Mouse (Mus musculus) cerebellum, adult 2 months (tissue): ENCODE measurements at regions not wholly inside any gene's neighbourhood (a gene's known extent, or its start where the extent isn't known, plus 50 kb on each side); places are given as distances from the start of the nearest gene placed in this dataset.

Source experiments
- DNase-seq, 2 experiments: peaks; one replicate each; pipeline ENCODE4 v3.0.0; 2021
- H3K27ac ChIP-seq: fragments of 200-500 bp; 2 replicates; pipeline ENCODE4 v1.5.1; 2012; ENCODE audit warnings: low read length, control low read depth, inconsistent platforms; ENCODE audit not compliant: insufficient read depth
- H3K27me3 ChIP-seq: fragments of 200-500 bp; 2 replicates; pipeline ENCODE4 v1.6.1; 2012; ENCODE audit warnings: inconsistent platforms, mild to moderate bottlenecking, low read length, moderate library complexity; ENCODE audit not compliant: control insufficient read depth, insufficient read depth
- H3K4me1 ChIP-seq: fragments of 200-500 bp; 2 replicates; pipeline ENCODE4 v1.6.1; 2011; ENCODE audit warnings: low read length; ENCODE audit not compliant: control insufficient read depth, insufficient read depth
- H3K4me3 ChIP-seq: fragments of 200-500 bp; replicated peaks from 2 replicates; pipeline ENCODE3; 2011; ENCODE audit warnings: mild to moderate bottlenecking, low read depth, low read length, control low read depth; ENCODE audit not compliant: insufficient read depth
- CTCF ChIP-seq: fragments of 200-500 bp; IDR thresholded peaks from 2 replicates; pipeline ENCODE4 v1.5.1; 2011; ENCODE audit warnings: low read depth, mild to moderate bottlenecking, control low read depth, low read length, moderate library complexity, borderline replicate concordance; ENCODE audit not compliant: insufficient read depth
- POLR2A ChIP-seq: fragments of 200-500 bp; IDR thresholded peaks from 2 replicates; pipeline ENCODE4 v1.6.1; 2011; ENCODE audit warnings: low read length, control low read depth, borderline replicate concordance; ENCODE audit not compliant: insufficient read depth
- WGBS: fragments of 180-500 bp; shearing (Covaris S2); methylation state at CpG from one replicate; pipeline ENCODE4 v1.1.7; 2018; 5-methylcytosine and 5-hydroxymethylcytosine counted together

DNA sequence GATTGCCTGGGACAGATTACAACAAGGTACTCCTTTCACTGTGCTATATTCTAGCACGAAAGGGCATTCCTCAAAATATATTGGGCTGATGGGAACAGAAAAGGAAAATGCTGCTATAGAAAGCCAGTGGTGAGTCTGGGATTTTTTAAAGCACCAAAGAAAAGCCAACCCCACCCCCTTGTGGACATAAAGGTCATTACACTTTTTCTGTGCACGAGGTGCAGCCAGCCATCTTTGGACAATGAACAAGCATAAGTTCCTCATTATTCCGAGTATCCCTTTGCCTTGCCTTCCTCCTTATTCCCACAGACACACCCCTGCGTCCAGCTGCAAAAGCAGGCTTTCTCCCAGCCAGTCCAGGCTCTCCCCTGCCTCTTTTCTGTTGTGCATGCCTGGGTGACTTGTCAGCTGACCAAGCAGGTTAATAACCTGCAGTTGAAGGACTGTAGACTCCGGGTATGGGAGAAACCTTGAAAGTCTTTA lies 67.7 kb upstream of the Fhl2 start:
- Histone ChIP-seq H3K4me1 (no peaks in the 10 kb centered on the region; the same call in 1 of the 2 replicates), H3K4me3 (no peak overlapping the region), H3K27me3 (no peaks in the 10 kb centered on the region), H3K27ac (no peak overlapping the region)
- WGBS = 14% methylated on average over 5 of the region's 5 CpGs
- DNase-seq = peak; percentile 54 to 56
- TF ChIP-seq CTCF = peak; percentile 65; the same call in 1 of the 2 replicates
- no peak for TF ChIP-seq POLR2A

- H3K27me3 ChIP-seq = no peaks in the 10 kb centered on the region
- H3K4me3 ChIP-seq = no peak overlapping the region
These were observed 69.1 kb upstream of the Fhl2 start for GRCm38 (mm10) chr1:43265699-43266455.

GRCm38 (mm10) chr1:43269685-43270084 lies 72.9 kb upstream of the Fhl2 start:
- Histone ChIP-seq H3K27ac (no peak overlapping the region), H3K4me3 (no peak overlapping the region), H3K27me3 (no peaks in the 10 kb centered on the region), H3K4me1 (no peaks in the 10 kb centered on the region)
- 45% methylated on average over 7 of the region's 7 CpGs for WGBS
- no peak for TF ChIP-seq POLR2A
- no peak for TF ChIP-seq CTCF
- DNase-seq = no peak

More at GRCm38 (mm10) chr1:43265699-43266455, 69.1 kb upstream of the Fhl2 start:
- no peak for TF ChIP-seq POLR2A
- TF ChIP-seq CTCF = no peak
- Histone ChIP-seq H3K4me1 (no peaks in the 10 kb centered on the region), H3K27ac (no peak overlapping the region)
- WGBS = 79% methylated on average over 5 of the region's 5 CpGs
- no peak for DNase-seq

DNA sequence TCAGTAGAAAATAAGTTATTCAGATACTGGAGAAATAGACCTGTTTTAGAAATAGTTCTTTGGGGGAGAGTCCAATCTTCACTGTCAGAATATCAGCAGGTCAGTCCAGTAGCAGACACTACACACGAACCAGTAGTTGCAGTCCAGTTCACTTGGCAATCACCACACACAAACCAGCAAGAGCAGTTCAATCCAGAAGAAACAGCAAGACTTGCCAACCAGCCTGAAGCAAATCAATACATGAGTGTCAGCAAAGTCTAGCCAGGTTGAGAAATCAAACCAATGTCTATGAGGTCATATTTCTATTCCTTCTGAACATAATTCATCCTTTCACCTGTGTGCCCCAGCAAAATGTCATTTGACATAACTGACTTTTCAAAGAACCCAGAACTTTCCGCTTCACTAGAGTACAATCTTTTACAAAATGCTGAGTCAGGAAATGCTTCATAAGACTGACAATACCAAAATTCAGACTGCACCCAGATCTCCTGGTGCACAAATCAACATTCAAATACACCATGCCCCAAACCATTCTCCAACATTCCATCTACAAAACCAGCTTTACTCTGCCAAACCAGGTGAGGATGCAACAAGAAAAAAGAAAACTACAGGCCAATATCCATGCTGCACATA lies 76.6 kb upstream of the Fhl2 start:
- 79% methylated on average over 2 of the region's 2 CpGs for WGBS
- H3K27me3 ChIP-seq = no peaks in the 10 kb centered on the region
- no peaks in the 10 kb centered on the region for H3K4me1 ChIP-seq
- H3K4me3 ChIP-seq = no peak overlapping the region
- no peak for DNase-seq
- TF ChIP-seq CTCF (no peak), POLR2A (no peak)
- H3K27ac ChIP-seq = no peak overlapping the region

DNA sequence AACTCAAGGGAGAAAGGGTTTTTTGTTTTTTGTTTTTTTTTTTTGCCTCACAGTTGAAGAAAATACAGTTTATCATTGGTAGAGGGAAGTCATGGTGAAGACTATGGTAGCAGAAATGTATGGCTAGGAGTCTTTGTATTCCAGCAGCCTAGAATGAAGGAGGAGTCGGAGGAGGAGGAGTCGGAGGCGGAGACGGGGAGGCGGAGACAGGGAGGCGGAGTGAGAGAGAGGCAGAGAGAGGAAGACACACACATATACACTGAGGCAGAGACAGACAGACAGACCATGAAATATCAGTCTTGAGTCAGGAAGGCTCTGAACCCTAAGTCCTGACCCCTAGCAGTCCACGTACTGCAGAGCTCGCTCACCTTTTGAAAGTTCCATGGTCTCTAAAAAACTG lies 95.0 kb upstream of the Fhl2 start:
- TF ChIP-seq POLR2A (no peak), CTCF (no peak)
- no peak for DNase-seq
- H3K4me1 ChIP-seq = no peaks in the 10 kb centered on the region
- H3K27me3 ChIP-seq = no peaks in the 10 kb centered on the region
- H3K27ac ChIP-seq = no peak overlapping the region
- no peak overlapping the region for H3K4me3 ChIP-seq
- 92% methylated on average over 8 of the region's 8 CpGs for WGBS

DNA sequence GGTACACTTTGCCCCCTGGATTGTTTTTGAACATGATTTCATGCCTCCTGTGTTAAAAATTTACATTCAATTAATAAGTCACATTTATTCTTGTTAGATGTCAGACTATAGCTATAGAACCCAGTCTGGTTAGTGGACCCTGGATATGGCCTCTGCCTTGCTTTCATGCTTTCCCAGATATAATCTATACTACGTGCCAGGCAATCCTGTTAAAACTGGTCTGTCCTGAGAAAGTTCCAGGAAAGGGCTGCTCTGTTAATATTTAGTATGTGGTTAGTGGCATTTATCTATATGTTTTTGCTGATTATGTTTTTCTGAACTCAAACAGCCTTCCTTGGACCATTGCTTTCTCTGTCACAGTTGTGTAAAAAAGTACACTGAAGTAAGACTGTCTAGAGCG lies 95.8 kb upstream of the Fhl2 start:
- Histone ChIP-seq H3K4me1 (no peaks in the 10 kb centered on the region), H3K27me3 (no peaks in the 10 kb centered on the region), H3K4me3 (no peak overlapping the region), H3K27ac (no peak overlapping the region)
- 94% methylated on average over 2 of the region's 2 CpGs for WGBS
- DNase-seq = no peak
- TF ChIP-seq POLR2A = no peak
- TF ChIP-seq CTCF = no peak

- no peak overlapping the region for H3K4me3 ChIP-seq
- no peak for DNase-seq
- H3K27ac ChIP-seq = no peak overlapping the region
- no peak for TF ChIP-seq POLR2A
- TF ChIP-seq CTCF = no peak
- H3K4me1 ChIP-seq = no peaks in the 10 kb centered on the region
- no peaks in the 10 kb centered on the region for H3K27me3 ChIP-seq
- WGBS = 88% methylated on average over 11 of the region's 11 CpGs
These were observed 97.6 kb upstream of the Fhl2 start for GRCm38 (mm10) chr1:43294221-43295012.

DNA sequence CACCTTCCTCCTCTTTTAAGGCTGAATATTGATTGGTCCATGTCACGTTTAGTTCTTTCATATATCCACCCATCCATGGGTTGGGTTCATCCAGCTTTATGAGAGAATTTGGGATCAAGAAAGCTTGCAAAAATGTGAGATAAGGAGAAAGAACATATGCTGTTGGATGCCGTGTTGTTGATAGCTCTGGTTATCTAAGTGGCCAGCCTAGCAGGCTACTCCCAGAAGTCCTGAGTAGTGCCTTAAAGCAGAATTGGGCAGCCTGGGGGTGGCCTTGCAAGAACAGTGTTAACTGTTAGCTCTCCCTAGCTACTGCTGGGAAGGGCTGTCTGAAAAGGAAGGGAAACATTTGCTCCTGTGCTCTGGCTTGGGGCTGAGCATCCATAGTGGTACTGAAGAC lies 100.8 kb upstream of the Fhl2 start:
- TF ChIP-seq CTCF (no peak), POLR2A (no peak)
- no peak for DNase-seq
- Histone ChIP-seq H3K4me1 (no peaks in the 10 kb centered on the region), H3K4me3 (no peak overlapping the region), H3K27ac (no peak overlapping the region), H3K27me3 (no peaks in the 10 kb centered on the region)
- WGBS = 85% methylated on average over 2 of the region's 2 CpGs
